ENCODE assay signal across 28 mouse cellular contexts in the genomic region with DNA sequence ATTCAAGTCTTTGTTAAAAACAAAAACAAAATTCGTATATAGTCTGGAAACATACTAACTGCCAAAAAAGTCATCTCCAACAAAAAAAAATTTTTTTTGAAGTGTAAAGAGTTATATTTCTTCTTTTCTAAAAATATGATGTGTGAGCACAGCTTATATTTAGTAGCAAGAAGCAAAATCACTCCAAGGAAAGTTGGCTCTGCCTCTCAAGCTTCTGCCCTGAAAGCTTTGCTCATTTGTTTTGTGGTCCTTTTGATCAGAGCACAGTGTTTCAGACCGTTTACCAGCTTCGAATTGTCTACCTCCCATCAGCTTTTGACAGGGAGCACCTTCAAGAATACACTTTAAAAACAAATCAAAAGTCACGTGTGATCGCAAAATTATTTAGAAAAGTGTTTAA.
"Had no signal": no experiment of that assay in that cellular context is flagged by ENCODE, and none has a peak within 500 bp of the region (broad histone marks: within the 10 kb centered on the region; RNA-seq: fewer than 3 reads in every experiment).

No protein-coding gene starts in this region.

- ATAC-seq: hindbrain, postnatal 0 days; intestine, embryonic 16.5 days had no signal

- H3K4me3 ChIP-seq: heart, adult 2 months; heart, embryonic 13.5 days; heart, embryonic 15.5 days; hindbrain, embryonic 13.5 days; hindbrain, embryonic 15.5 days; kidney, embryonic 15.5 days; layer of hippocampus, adult 2 months; left cerebral cortex, adult 2 months; limb, embryonic 10.5 days; limb, embryonic 12.5 days; liver, embryonic 13.5 days; liver, embryonic 15.5 days had no signal

- H3K36me3 ChIP-seq: heart, embryonic 13.5 days; heart, embryonic 15.5 days; hindbrain, embryonic 13.5 days; hindbrain, embryonic 15.5 days; kidney, embryonic 15.5 days; limb, embryonic 10.5 days; limb, embryonic 12.5 days; liver, embryonic 13.5 days; liver, embryonic 15.5 days had no signal

- DNase-seq: gastrocnemius, postnatal 14 days; gastrocnemius, postnatal 36 days; heart, adult 11 months; heart, adult 2 months; heart, postnatal 14 days; heart, postnatal 36 days; kidney, adult 11 months; kidney, adult 2 months; kidney, adult 9 months; kidney, postnatal 14 days; kidney, postnatal 36 days; liver; liver, embryonic 13.5 days had no signal

- H3K9ac ChIP-seq: heart, embryonic 13.5 days; heart, embryonic 15.5 days; hindbrain, embryonic 13.5 days; hindbrain, embryonic 15.5 days; kidney, embryonic 15.5 days; limb, embryonic 12.5 days; liver, embryonic 13.5 days; liver, embryonic 15.5 days had no signal

- H3K9me3 ChIP-seq: heart, embryonic 13.5 days; heart, embryonic 15.5 days; hindbrain, embryonic 15.5 days; kidney, embryonic 15.5 days; limb, embryonic 10.5 days; limb, embryonic 12.5 days; liver, embryonic 13.5 days; liver, embryonic 15.5 days had no signal

- H3K4me1 ChIP-seq: heart, embryonic 13.5 days; heart, embryonic 15.5 days; hindbrain, embryonic 13.5 days; hindbrain, embryonic 15.5 days; kidney, embryonic 15.5 days; limb, embryonic 10.5 days; limb, embryonic 12.5 days; liver, embryonic 13.5 days; liver, embryonic 15.5 days had no signal

- H3K4me2 ChIP-seq: heart, embryonic 11.5 days; heart, embryonic 13.5 days; heart, embryonic 15.5 days; hindbrain, embryonic 13.5 days; hindbrain, embryonic 15.5 days; kidney, embryonic 15.5 days; limb, embryonic 12.5 days; liver, embryonic 11.5 days; liver, embryonic 13.5 days; liver, embryonic 15.5 days had no signal

- H3K27ac ChIP-seq: heart, adult 2 months; heart, embryonic 13.5 days; heart, embryonic 15.5 days; hindbrain, embryonic 13.5 days; hindbrain, embryonic 15.5 days; hindbrain, postnatal 0 days; kidney, embryonic 15.5 days; kidney, postnatal 0 days; layer of hippocampus, adult 2 months; limb, embryonic 10.5 days; limb, embryonic 12.5 days; liver, embryonic 13.5 days; liver, embryonic 15.5 days had no signal

- H3K27me3 ChIP-seq: heart, embryonic 13.5 days; heart, embryonic 15.5 days; hindbrain, embryonic 13.5 days; hindbrain, embryonic 15.5 days; kidney, embryonic 15.5 days; limb, embryonic 12.5 days; liver, embryonic 13.5 days; liver, embryonic 15.5 days had no signal
